Mouse (Mus musculus) midbrain, embryonic 16.5 days (tissue): ENCODE measurements at regions not wholly inside any gene's neighbourhood (a gene's known extent, or its start where the extent isn't known, plus 50 kb on each side); places are given as distances from the start of the nearest gene placed in this dataset.

Source experiments
- ATAC-seq: fragments of 200-750 bp; cut with Nextera tagmentation; 2 replicates; pipeline ENCODE4 v1.8.0; 2017; ENCODE audit warnings: moderate TSS enrichment
- H3K27ac ChIP-seq: fragments of 300-500 bp; sonication (generic); 2 replicates; pipeline ENCODE4 v1.5.1; 2014; ENCODE audit warnings: mild to moderate bottlenecking, low read length, mixed read lengths
- H3K27me3 ChIP-seq: fragments of 300-500 bp; sonication (generic); 2 replicates; pipeline ENCODE4 v1.6.1; 2014; ENCODE audit warnings: low read depth, low read length, mixed read lengths; ENCODE audit not compliant: control insufficient read depth, insufficient read depth
- H3K36me3 ChIP-seq: fragments of 300-500 bp; sonication (generic); 2 replicates; pipeline ENCODE4 v1.6.1; 2014; ENCODE audit warnings: mild to moderate bottlenecking, low read length, moderate library complexity, mixed read lengths; ENCODE audit not compliant: control insufficient read depth, insufficient read depth
- H3K4me1 ChIP-seq: fragments of 300-500 bp; sonication (generic); 2 replicates; pipeline ENCODE4 v1.6.1; 2014; ENCODE audit warnings: mild to moderate bottlenecking, low read length, mixed read lengths; ENCODE audit not compliant: control insufficient read depth, insufficient read depth
- H3K4me2 ChIP-seq: fragments of 300-500 bp; sonication (generic); 2 replicates; pipeline ENCODE4 v1.6.1; 2014; ENCODE audit warnings: mild to moderate bottlenecking, low read length, mixed read lengths
- H3K4me3 ChIP-seq: fragments of 300-500 bp; sonication (generic); 2 replicates; pipeline ENCODE4 v1.5.1; 2014; ENCODE audit warnings: low read depth, mild to moderate bottlenecking, low read length, moderate library complexity, mixed read lengths
- H3K9ac ChIP-seq: fragments of 300-500 bp; sonication (generic); 2 replicates; pipeline ENCODE4 v1.6.1; 2014; ENCODE audit warnings: low read depth, low read length, mixed read lengths
- H3K9me3 ChIP-seq: fragments of 300-500 bp; sonication (generic); replicated peaks from 2 replicates; pipeline ENCODE4 v1.6.1; 2014; ENCODE audit warnings: mild to moderate bottlenecking, low read length, mixed read lengths; ENCODE audit not compliant: control insufficient read depth, poor library complexity, severe bottlenecking
- WGBS: fragments of 180-500 bp; shearing (Covaris S2); extraction: QIAGEN DNeasy Blood & Tissue Kit; methylation state at CpG from one replicate; pipeline ENCODE4 v1.1.7; 2014; 5-methylcytosine and 5-hydroxymethylcytosine counted together

DNA sequence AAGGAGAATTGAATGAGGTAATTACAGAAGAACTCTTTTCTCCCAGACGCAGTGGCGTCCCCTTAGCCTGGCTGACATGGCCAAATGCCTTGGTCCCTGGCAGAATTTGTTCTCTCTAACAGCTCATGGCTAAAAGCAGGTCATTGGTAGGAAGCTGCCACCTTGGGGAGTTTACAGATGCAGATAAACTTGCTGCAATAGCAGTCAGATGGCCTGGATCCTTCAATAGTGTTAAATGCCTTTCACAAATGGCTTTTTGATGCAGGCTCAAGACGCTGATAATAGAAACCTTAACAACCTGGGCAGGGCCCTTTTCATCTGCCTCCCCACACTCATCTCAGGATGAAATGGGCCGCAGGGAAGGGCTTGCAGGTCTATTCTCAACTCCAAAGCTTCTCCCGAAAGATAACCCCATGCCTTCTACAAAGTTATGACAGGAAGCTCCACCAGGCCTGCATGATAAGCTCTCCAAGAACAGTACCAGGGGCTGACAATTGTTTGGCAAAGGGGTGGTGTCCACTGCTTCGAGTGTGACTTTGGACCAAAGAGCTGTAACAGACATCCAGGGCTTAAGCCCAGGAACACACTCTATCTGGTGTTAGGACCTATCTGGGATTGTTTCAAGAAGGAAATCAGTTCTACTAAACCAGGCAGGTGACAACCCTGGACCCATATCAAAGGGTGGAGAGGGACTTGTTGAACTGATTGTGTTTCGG is 867.2 kb upstream of the A1bg start:
- no peak for ATAC-seq

DNA sequence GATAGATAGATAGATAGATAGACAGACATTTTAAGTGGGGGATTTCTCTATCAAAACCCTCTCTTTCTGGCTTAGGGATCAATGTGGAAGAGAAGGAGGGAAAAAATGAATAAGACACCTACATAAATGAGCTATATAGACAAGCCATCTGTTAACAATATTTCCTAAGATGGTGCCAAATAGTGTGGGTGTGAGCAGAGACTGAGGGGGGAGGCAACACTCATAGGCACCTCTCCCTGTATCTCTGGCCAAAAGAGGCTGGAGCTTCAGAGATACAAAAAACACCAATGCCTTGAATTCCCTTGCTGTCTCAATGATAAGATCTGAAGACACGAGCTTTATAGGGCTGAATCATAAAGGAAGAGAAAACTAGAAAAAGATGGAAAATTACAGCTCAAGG is 864.2 kb upstream of the A1bg start:
- WGBS = 84% methylated on average over 1 of the region's 1 CpGs
- no peak overlapping the region for H3K9ac ChIP-seq
- H3K4me1 ChIP-seq = no peaks in the 10 kb centered on the region
- no peaks in the 10 kb centered on the region for H3K27me3 ChIP-seq
- no peak for ATAC-seq
- no peaks in the 10 kb centered on the region for H3K9me3 ChIP-seq
- no peak overlapping the region for H3K27ac ChIP-seq
- H3K4me3 ChIP-seq = no peak overlapping the region
- no peak overlapping the region for H3K4me2 ChIP-seq
- H3K36me3 ChIP-seq = no peaks in the 10 kb centered on the region

More for the DNA sequence above, 867.2 kb upstream of the A1bg start:
- 86% methylated on average over 7 of the region's 7 CpGs for WGBS
- no peak overlapping the region for H3K9ac ChIP-seq
- no peaks in the 10 kb centered on the region for H3K9me3 ChIP-seq
- no peak overlapping the region for H3K4me3 ChIP-seq
- H3K27me3 ChIP-seq = no peaks in the 10 kb centered on the region
- no peak overlapping the region for H3K27ac ChIP-seq
- no peaks in the 10 kb centered on the region for H3K4me1 ChIP-seq
- H3K4me2 ChIP-seq = no peak overlapping the region
- H3K36me3 ChIP-seq = no peaks in the 10 kb centered on the region

DNA sequence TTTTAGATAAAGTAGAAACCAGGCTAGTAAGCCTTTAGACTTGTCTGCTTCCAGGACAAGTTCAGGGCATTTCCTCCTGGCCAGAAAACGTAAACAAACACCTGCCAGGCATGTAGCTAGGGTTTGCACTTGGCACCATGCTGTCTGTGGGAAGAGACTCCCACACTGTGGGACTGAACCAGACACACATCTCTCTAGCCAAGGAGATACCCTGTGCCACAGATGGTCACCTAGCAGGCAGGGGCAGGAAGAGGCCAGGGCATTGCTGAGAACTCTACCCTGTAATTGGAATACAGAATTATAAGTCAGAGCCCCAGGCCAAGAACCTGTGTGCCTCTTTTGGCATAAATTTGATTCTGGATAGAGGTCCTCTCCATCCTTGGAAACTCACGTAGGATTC is 858.7 kb upstream of the A1bg start:
- Histone ChIP-seq H3K4me1 (no peaks in the 10 kb centered on the region), H3K4me3 (no peak overlapping the region), H3K27me3 (no peaks in the 10 kb centered on the region), H3K27ac (no peak overlapping the region), H3K4me2 (no peak overlapping the region), H3K9ac (no peak overlapping the region), H3K36me3 (no peaks in the 10 kb centered on the region), H3K9me3 (no peaks in the 10 kb centered on the region)
- WGBS = 76% methylated on average over 2 of the region's 2 CpGs
- no peak for ATAC-seq

DNA sequence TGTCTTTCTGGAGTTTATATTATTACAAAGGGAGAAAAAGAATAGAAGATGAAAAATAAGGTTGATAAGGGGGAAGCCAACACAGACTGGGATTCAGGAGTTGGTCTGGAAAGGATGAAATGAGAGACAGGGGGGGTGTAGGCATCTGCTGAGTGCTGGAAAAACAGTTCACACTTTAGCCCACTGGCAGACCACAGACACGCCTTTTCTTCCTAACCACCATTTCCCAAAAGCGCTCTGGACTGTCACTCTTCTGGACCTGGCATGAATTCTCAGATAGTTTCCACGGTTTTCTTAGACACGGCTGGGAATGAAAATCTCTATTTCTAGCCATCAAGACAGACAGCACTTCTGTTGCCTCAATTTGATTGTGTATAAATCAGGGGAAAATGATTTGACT is 850.2 kb upstream of the A1bg start:
- no peaks in the 10 kb centered on the region for H3K36me3 ChIP-seq
- ATAC-seq = no peak
- no peaks in the 10 kb centered on the region for H3K9me3 ChIP-seq
- no peak overlapping the region for H3K9ac ChIP-seq
- WGBS = 92% methylated on average over 4 of the region's 4 CpGs
- H3K4me3 ChIP-seq = no peak overlapping the region
- no peaks in the 10 kb centered on the region for H3K4me1 ChIP-seq
- H3K4me2 ChIP-seq = no peak overlapping the region
- no peak overlapping the region for H3K27ac ChIP-seq
- H3K27me3 ChIP-seq = no peaks in the 10 kb centered on the region

DNA sequence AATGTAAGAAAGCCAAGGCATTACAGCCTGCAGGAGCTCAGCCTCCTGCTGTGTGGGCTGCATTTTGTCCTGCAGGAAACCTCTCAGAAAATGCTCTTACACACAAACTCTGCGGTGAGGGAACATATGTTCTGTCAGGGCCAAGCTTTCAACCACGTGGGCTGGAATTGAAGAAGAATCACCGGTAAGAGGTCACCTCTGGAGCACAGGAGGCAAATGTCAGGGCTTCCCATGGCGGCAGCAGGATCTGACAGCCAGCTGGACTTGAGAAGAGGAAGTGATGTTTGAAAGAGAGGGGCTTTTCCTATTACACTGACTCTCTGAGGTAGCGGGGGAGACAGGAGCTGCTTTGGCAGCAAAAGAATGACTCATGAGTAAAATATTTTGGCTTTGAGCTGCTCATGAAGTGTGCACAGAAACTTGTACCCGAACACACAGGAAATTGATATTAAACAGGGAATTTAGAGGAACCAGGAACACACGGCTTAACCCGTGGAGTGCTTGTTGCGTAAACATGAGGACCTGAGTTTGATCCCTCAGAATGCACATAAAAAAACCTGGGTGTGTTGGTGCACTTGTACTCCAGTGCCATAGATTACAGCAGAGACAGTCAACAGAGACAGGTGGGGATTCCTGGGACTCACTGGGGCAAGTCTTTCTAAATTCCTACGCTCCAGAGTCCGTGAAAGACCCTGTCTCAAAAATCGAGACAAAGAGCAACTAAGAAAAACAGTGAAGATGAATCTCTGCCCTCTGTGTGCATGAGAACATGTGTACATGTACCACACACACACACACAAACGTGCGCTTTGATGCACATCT is 848.1 kb upstream of the A1bg start:
- Histone ChIP-seq H3K4me2 (no peak overlapping the region), H3K27ac (no peak overlapping the region), H3K9me3 (no peaks in the 10 kb centered on the region), H3K4me3 (no peak overlapping the region), H3K36me3 (no peaks in the 10 kb centered on the region), H3K27me3 (no peaks in the 10 kb centered on the region), H3K9ac (no peak overlapping the region), H3K4me1 (no peaks in the 10 kb centered on the region)
- ATAC-seq = no peak
- WGBS = 66% methylated on average over 14 of the region's 14 CpGs

DNA sequence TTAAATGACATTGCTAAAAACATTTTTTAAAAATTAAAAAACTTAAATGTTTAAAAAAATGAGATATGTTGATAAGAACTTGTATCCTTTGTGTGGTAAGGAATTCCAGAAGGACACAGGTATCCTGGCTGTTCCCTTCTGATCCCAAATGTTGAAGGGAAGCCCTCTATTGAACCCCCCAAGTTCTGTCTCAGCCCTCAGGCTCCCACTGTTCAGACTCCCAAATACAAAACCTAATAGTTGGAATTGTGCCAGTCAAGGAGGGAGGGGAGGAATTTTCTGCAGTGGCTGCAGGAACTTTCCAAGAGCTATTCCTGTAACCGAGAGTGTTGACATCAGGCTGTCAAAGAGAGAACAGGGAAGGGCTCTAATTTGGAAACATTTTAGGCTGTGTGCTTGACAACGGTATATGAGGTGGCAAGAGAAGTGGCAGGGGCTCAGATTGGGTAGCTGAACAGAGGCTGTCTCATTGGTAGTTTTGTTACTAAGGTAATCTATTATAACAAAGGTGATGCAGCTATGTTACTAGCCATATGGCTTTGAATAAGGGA is 843.8 kb upstream of the A1bg start:
- H3K4me3 ChIP-seq = no peak overlapping the region
- no peak overlapping the region for H3K9ac ChIP-seq
- no peak overlapping the region for H3K27ac ChIP-seq
- no peaks in the 10 kb centered on the region for H3K9me3 ChIP-seq
- H3K4me1 ChIP-seq = no peaks in the 10 kb centered on the region
- ATAC-seq = no peak; the same call in 1 of the 2 replicates
- no peak overlapping the region for H3K4me2 ChIP-seq
- no peaks in the 10 kb centered on the region for H3K27me3 ChIP-seq
- WGBS = 57% methylated on average over 2 of the region's 2 CpGs
- H3K36me3 ChIP-seq = no peaks in the 10 kb centered on the region

DNA sequence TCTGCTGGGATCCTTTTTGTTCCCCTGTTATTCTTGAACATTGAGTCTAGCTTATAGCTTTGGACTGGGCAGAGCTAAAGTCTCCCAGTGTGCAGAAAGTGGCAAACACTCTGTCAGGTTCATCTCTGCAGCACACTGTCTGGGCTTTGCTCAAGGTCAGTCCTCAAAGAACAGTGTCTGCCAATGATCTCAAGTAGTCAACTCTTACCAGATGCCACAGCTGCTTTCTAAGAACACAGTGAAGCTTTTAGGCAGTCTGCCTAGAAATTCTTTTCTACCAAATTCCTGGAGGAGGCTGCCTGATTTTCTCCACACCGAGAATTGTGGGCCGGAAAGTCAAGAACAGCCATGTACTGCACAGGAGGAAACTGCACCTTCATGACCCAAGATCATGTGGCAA is 831.0 kb upstream of the A1bg start:
- H3K27ac ChIP-seq = no peak overlapping the region
- ATAC-seq = no peak

DNA sequence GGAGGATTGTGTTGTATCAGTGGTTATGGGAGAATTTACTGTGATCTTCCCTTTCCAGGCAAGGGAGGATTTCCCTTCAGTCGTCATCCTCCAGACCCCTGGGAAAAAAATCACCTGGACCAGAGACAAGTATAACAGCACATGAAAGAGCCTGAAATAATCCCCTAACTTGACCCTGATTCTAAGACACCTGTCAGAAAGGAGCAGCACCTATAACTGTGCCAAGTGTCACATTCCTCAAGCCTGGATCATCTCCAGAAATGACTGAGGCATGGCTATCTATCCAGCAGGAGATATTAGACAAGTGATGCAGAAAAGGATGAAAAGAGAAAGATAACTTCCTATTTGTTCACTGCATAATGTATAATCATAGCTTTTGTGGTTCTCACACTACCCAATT is 800.9 kb upstream of the A1bg start:
- H3K4me2 ChIP-seq = no peak overlapping the region
- no peaks in the 10 kb centered on the region for H3K4me1 ChIP-seq
- no peak overlapping the region for H3K27ac ChIP-seq
- H3K9ac ChIP-seq = no peak overlapping the region
- ATAC-seq = no peak
- no peak overlapping the region for H3K4me3 ChIP-seq
- no peaks in the 10 kb centered on the region for H3K27me3 ChIP-seq
- no peaks in the 10 kb centered on the region for H3K36me3 ChIP-seq
- WGBS = 52% methylated on average over 1 of the region's 1 CpGs
- H3K9me3 ChIP-seq = no peaks in the 10 kb centered on the region

More for the DNA sequence above, 831.0 kb upstream of the A1bg start:
- no peaks in the 10 kb centered on the region for H3K9me3 ChIP-seq
- no peaks in the 10 kb centered on the region for H3K4me1 ChIP-seq
- H3K9ac ChIP-seq = no peak overlapping the region
- H3K36me3 ChIP-seq = no peaks in the 10 kb centered on the region
- WGBS = 93% methylated on average over 2 of the region's 2 CpGs
- no peak overlapping the region for H3K4me2 ChIP-seq
- H3K27me3 ChIP-seq = no peaks in the 10 kb centered on the region
- no peak overlapping the region for H3K4me3 ChIP-seq

DNA sequence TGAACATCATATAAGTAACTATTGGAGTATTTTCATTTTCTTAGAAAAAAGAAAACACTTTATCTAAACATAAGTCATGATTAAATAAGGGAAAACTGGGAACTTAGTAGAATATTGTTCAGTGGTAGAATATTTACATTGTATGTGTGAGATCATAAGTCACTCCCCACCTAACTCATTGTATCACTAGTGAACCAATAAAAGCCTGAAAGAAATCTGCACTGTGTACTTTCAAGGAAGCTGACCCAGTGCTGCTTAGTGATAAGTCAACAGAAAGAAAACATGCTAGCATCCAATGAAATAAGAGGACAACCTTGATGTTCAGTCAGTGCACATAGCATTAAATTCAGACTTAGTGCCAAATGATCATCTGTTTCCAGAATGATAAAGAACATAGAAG is 795.7 kb upstream of the A1bg start:
- H3K27me3 ChIP-seq = no peaks in the 10 kb centered on the region
- no peak overlapping the region for H3K4me2 ChIP-seq
- no peaks in the 10 kb centered on the region for H3K36me3 ChIP-seq
- no peak for ATAC-seq
- H3K4me1 ChIP-seq = no peaks in the 10 kb centered on the region
- H3K4me3 ChIP-seq = no peak overlapping the region
- H3K9me3 ChIP-seq = no peaks in the 10 kb centered on the region
- H3K27ac ChIP-seq = no peak overlapping the region
- no peak overlapping the region for H3K9ac ChIP-seq
